Mouse (Mus musculus): Measurements from ENCODE around the gene Arl6.

- TF ChIP-seq EP300 (optimal IDR thresholded peaks at IDR 0.05): no peak
- no peak for TF ChIP-seq CTCF (IDR thresholded peaks at IDR 0.05; ENCODE audit: low read depth)
Observed at GRCm38 (mm10) chr16:59569837-59570236, 69.4 kb downstream of the Arl6 start.
